Mouse (Mus musculus) kidney, adult 8-10 months (tissue): ENCODE measurements around the gene Dnajc28.

Experiments used
- DNase-seq, 2 experiments: peaks; one replicate each; pipeline ENCODE4 v3.0.0; 2022

Gene Dnajc28

GRCm38 (mm10) chr16:91630584-91630983, 11.8 kb upstream of the Dnajc28 start:
- no peak for DNase-seq

DNA sequence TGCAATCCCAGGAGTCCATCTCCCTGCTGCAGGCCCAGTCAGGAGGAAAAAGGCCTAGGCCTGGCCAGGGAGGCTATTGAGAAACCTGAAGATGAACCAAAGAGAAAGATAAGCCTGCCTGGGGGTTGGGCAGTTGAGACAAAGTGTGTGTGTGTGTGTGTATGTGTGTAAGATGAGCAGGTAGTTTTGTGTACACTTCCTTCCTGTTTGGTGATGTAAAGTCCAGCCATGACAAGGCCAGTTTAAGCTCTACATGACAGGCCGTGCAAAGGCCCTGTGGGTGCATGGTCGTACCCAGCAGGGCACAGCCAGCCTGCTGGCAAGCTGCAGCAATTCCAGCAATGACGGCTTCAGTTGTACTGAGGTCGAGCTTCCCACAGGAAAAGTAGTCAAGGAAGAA, 10.9 kb upstream of the Dnajc28 start:
- DNase-seq, result no peak

DNA sequence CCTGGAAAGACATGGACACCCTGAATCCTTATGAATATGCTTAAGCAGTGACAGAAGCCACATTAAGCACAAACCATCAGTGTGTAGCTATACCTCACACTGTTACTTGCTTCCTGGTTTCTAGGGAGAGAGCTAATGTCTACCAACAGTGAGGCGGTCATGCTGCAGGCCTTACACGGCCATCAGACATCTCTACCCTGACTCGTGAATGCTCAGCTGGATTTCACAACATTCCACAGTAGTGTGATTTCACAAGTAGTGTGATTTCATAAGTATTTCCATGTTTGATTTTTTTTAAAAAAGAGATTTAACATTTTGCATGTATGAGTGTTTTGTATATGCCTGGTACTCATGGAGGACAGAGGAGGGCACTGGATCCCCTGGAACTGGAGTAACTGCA, 9.8 kb upstream of the Dnajc28 start:
- no peak for DNase-seq

DNA sequence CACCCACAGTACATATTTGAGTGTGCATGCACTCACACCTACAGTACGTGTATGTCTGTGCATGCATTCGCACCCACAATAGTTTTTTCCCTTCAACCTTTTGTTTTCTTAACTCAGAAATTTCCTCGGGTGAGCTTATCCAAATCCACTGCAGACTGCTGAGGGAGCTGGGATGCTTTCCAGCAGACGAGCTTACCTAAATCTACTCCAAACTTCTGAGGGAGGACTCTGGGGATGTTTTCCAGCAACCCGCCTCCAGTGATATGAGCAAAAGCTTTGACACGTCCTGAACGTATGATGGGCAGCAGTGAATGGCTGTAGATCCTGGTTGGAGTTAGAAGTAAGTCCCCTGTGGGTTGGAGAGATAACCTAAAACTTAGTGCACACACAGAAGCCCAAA, 9.0 kb upstream of the Dnajc28 start:
- DNase-seq, result no peak

- DNase-seq, result no peak
Measured at GRCm38 (mm10) chr16:91623074-91623473, 4.2 kb upstream of the Dnajc28 start.

DNA sequence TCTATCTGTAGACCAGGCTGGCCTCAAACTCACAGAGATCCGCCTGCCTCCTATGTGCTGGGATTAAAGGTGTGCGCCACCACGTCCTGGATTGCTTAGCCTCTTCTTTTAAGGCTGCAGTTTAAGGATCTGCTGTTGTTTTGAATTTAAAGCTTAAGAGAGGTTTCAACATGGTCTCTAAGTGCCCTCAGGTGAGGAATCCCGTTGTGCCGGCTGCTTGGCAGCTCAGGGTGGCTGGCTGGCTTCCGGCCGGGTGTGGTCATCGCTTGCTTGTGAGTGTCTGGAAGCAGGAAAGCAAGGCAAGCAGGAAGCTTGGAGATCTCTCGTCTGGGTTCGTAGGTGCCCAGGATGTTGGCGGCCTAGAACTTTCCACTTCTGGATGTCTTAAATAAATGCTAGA, 2.2 kb upstream of the Dnajc28 start:
- DNase-seq, result no peak

- DNase-seq, result no peak
Measured at GRCm38 (mm10) chr16:91620185-91620584, 1.4 kb upstream of the Dnajc28 start.

- DNase-seq, result no peak
Measured at GRCm38 (mm10) chr16:91614552-91614951, 4.3 kb downstream of the Dnajc28 start.

- no peak for DNase-seq
Measured at GRCm38 (mm10) chr16:91612525-91612924, 6.3 kb downstream of the Dnajc28 start.

DNA sequence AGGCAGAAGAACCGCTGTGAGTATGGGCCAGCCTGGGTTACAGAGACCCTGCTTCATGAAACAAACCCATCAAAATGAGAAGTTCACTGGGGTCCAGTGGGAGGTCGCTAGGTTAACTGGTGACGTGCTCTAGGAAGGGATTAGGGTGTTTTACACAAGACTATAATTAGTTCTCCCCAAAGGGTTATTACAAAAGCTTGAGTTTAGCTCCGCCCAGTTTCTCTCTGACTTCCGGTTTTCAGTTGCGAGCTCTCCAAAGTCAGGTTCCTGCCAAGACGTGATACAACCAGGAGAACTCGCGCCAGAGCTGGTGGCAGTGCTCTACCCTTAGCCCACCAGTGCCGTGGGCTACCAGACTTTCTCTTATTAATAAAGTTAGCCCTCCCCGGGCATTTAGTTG, 7.6 kb downstream of the Dnajc28 start:
- no peak for DNase-seq

- peak; percentile 37 to 59 for DNase-seq
Measured at GRCm38 (mm10) chr16:91609501-91610245, 9.2 kb downstream of the Dnajc28 start.

DNA sequence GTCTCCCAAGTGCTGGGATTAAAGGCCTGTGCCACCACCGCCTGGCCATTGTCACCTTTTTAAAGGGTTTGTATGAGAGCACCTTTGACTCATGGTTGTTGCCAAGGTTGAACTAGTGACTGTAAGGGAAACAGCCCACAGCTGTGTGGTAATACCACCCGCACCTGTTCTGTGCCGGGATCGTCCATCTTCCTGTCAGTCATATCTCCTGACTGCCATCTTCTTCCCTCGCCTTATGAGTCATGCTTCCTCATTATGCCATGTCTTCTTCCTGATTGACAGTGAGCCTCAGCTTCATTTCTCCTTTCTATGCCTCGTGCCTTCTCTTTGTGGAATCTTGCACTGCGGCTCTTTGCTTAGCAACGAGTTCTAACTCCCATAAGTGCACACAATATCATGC, 11.9 kb downstream of the Dnajc28 start:
- DNase-seq, result no peak

DNA sequence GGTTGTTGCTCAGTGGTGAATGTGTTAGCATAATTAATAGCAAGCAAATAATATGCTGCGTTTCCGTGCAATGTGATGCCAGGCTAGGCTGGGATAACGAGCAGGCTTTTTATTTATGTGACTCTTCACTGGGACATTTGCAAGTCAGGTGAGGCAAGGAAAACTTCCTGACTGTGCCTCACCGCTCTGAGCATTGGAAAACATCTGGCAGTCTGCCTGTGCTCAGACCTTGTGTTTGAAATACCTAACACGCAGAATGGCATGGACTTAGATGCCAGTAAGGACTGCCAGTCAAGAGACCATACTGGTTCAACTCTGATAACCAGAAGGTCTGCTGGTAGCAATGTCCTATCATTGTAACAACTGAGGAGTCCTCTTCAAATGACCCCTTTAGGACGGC, 13.7 kb downstream of the Dnajc28 start:
- peak; percentile 48 to 61 for DNase-seq

DNA sequence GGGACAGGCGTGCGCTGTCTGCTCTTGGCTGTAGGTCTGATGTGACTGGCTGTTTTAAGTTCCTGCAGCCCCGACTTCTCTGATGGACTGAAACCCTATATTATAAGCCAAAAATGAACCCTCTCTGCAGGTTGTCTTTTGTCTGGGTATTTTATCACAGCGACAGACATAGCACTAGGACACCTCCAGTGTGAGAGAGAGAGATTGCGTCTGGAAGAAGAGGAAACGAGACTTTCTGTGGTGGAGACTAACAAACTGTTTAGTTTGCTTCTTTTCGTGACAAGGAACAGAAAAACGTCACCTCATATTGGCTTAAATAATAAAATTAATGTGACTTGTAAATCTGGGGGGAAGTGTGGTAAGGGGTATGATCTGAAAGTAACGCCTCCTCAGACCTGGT, 17.1 kb downstream of the Dnajc28 start:
- no peak for DNase-seq

- DNase-seq, result no peak
Measured at GRCm38 (mm10) chr16:91601081-91601480, 17.7 kb downstream of the Dnajc28 start.

- no peak for DNase-seq
Measured at GRCm38 (mm10) chr16:91599242-91599641, 19.6 kb downstream of the Dnajc28 start.

- DNase-seq, result peak; percentile 99
Measured at GRCm38 (mm10) chr16:91597672-91598010, 21.2 kb downstream of the Dnajc28 start, which contains the start of gene Tmem50b. Tmem50b (minus strand) TSS chr16:91597800.

- DNase-seq, result no peak
Measured at GRCm38 (mm10) chr16:91596779-91597671, 21.8 kb downstream of the Dnajc28 start.

- no peak for DNase-seq
Measured at GRCm38 (mm10) chr16:91596397-91596778, 22.4 kb downstream of the Dnajc28 start.

GRCm38 (mm10) chr16:91595076-91595475, 23.8 kb downstream of the Dnajc28 start:
- peak in 1 of 2 experiments; percentile 36 for DNase-seq

- no peak for DNase-seq
Measured at GRCm38 (mm10) chr16:91593262-91593661, 25.6 kb downstream of the Dnajc28 start.

DNA sequence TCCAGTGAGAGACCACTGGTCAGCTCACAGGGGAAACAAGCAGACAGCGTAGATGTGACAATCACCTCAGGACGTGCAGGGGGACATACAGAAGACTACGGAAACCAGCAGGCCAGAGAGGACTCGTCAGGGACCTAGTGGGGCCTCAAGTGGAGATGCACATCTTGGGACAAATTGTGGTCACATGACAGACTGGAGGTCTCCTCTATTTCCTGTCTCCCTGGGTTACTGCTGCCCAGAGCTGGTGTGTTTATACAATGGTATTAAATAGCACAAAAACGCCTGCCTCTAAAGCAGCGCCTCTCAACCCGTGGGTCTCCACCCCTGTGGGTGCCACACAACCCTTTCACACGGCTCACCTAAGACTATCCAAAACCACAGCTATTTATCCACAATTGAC, 26.7 kb downstream of the Dnajc28 start:
- no peak for DNase-seq

DNA sequence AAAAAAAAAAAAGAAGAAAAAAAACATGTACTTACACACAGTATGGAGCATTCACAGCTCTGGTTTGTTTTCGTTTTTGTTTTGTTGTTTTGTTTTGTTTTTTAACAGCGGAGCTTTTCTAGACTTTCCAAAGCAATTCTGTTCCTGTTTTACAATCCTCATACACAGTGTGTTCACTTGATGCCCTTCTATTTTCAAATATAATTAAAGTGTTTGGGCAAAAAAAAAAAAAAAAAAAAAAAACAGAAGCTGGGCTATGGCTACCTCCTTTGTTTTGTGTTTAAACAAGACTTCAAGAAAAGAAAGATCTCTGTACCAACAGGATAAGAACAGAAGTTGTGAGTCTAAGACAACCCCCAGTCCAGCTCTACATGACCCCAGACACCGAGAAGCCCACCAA, 30.1 kb downstream of the Dnajc28 start:
- DNase-seq, result no peak
